Comparison of ENCODE assay signal across 8 mouse cellular contexts in the genomic region with DNA sequence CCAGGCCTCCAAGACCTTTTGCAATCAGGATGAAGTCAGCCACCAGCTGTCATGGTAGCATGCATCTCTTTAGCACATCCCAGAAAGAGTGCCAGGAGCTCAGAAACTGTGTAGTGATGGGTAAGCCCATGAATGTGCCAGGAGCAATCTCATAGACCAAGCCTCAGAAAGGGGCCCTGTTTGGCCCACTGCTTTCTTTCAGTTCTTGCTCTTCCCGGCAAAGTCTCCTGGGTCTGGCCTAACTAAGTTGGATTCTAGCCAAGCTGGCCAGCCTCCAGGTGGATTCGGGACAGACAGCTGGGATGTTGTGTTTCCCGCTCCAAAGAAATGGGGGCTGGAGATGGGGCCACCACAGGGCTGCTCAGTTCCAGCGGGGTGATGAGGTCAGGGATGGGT. TPM values are rescaled to one million over a fixed set of nuclear protein-coding genes. Genes with fewer than 3 reads are reported as not detected.
A peak's percentile ranks its signal among the peaks of the same experiment; 100 is the strongest.
DNase-seq lines count a peak whose midpoint lies in the region; ATAC-seq and TF ChIP-seq lines count a peak whose summit lies in the region.

No protein-coding gene starts in this region.

- TF ChIP-seq CTCF in left cerebral cortex, adult 2 months (IDR thresholded peaks at IDR 0.05) = no peak

- no peak overlapping the region for H3K4me2 ChIP-seq in neural tube, embryonic 14.5 days (ENCODE audit: low read depth, low read length)

- no peak overlapping the region for H3K4me3 ChIP-seq in left cerebral cortex, adult 2 months
- no peak overlapping the region for H3K4me3 ChIP-seq in neural tube, embryonic 14.5 days (ENCODE audit: low read depth, low read length)

- H3K4me1 ChIP-seq in neural tube, embryonic 14.5 days (ENCODE audit: control insufficient read depth, insufficient read depth, low read length) = 0 out of 2 replicates have a peak, but pooled peaks cover 4% of the 10 kb centered on the region

- no peaks in the 10 kb centered on the region for H3K27me3 ChIP-seq in neural tube, embryonic 14.5 days (ENCODE audit: control insufficient read depth, insufficient read depth, low read length)

- intact Hi-C loops in left cerebral cortex, postnatal 4 days (cut with DNase I) = no loop called here
- intact Hi-C loops in left cerebral cortex, adult 2 months (cut with DNase I) = no loop called here

- no peak overlapping the region for H3K27ac ChIP-seq in left cerebral cortex, adult 2 months
- H3K27ac ChIP-seq in neural tube, embryonic 14.5 days (ENCODE audit: low read depth, low read length) = no peak overlapping the region

- H3K9ac ChIP-seq in neural tube, embryonic 14.5 days (replicated peaks; ENCODE audit: low read depth, low read length) = no peak overlapping the region

- no peaks in the 10 kb centered on the region for H3K9me3 ChIP-seq in neural tube, embryonic 14.5 days (ENCODE audit: control insufficient read depth, low read length)

- 51% methylated on average over 4 of the region's 4 CpGs for WGBS in neural tube, embryonic 14.5 days

- peak; percentile 57; the same call in 1 of the 2 replicates for ATAC-seq in neural tube, embryonic 14.5 days (ENCODE audit: low read depth)
- no peak for ATAC-seq in erythroid progenitor cell, adult 5-6 weeks (replicated peaks; ENCODE audit: low FRiP score, poor library complexity, severe bottlenecking)

- peak; percentile 96 for DNase-seq in left cerebral cortex, postnatal 4 days
- no peak for DNase-seq in left cerebral cortex, adult 2 months (ENCODE audit: extremely low spot score in 1 of 2, low spot score in 2 of 2)
- peak; percentile 69 for DNase-seq in adrenal gland, postnatal 25 days
- DNase-seq in heart, adult 9 months (ENCODE audit: low spot score in 2 of 2) = peak; percentile 90 to 94
- peak; percentile 75 to 90 for DNase-seq in kidney, postnatal 36 days
- no peak for DNase-seq in T-cell, adult 2 months (ENCODE audit: low spot score)

- H3K36me3 ChIP-seq in neural tube, embryonic 14.5 days (ENCODE audit: control insufficient read depth, insufficient read depth, low read length) = no peaks in the 10 kb centered on the region

RNA-seq across cellular contexts. Expression of a gene that starts 17.0 kb away (rescaled TPM):
- total RNA-seq in left cerebral cortex, postnatal 4 days (2021) = 1 to 10 TPM; 5.1 to 6.4 TPM
- total RNA-seq in left cerebral cortex, adult 2 months (2021) = 1 to 10 TPM; 2.6 TPM
- total RNA-seq in adrenal gland, postnatal 25 days (2021) = 1.4 and 1.8 TPM in 2 replicates
- polyA plus RNA-seq in neural tube, embryonic 14.5 days (2014; fragmentation: Nextera tagmentation; extraction: Ambion mirVana) = 7.9 and 8.9 TPM in 2 replicates
- not detected in 2 replicates for total RNA-seq in erythroid progenitor cell, adult 5-6 weeks (2015; ENCODE audit: low replicate concordance)
- 0.39 TPM in 1 of 2 replicates, not detected in the other for total RNA-seq in erythroid progenitor cell, adult 5-6 weeks (2017; ENCODE audit: low replicate concordance)

RNA-seq across cellular contexts. Expression of a gene that starts 24.7 kb away (rescaled TPM):
- total RNA-seq in left cerebral cortex, postnatal 4 days (2021) = 10 to 100 TPM; 63.5 to 67.2 TPM
- total RNA-seq in left cerebral cortex, adult 2 months (2021) = 10 to 100 TPM; 58.5 to 74.0 TPM
- 68.0 and 83.9 TPM in 2 replicates for total RNA-seq in adrenal gland, postnatal 25 days (2021)
- polyA plus RNA-seq in neural tube, embryonic 14.5 days (2014; fragmentation: Nextera tagmentation; extraction: Ambion mirVana) = 76.8 and 76.9 TPM in 2 replicates
- total RNA-seq in erythroid progenitor cell, adult 5-6 weeks (2015; ENCODE audit: low replicate concordance) = 10.9 and 12.3 TPM in 2 replicates
- 30.0 and 48.4 TPM in 2 replicates for total RNA-seq in erythroid progenitor cell, adult 5-6 weeks (2017; ENCODE audit: low replicate concordance)

RNA-seq across cellular contexts. Expression of a gene that starts 43.6 kb away (rescaled TPM):
- total RNA-seq in left cerebral cortex, postnatal 4 days (2021) = 10 to 100 TPM; 41.2 to 44.1 TPM
- total RNA-seq in left cerebral cortex, adult 2 months (2021) = 10 to 100 TPM; 33.9 to 38.6 TPM
- total RNA-seq in adrenal gland, postnatal 25 days (2021) = 1.0 and 1.1 TPM in 2 replicates
- 22.1 and 28.3 TPM in 2 replicates for polyA plus RNA-seq in neural tube, embryonic 14.5 days (2014; fragmentation: Nextera tagmentation; extraction: Ambion mirVana)
- not detected in 2 replicates for total RNA-seq in erythroid progenitor cell, adult 5-6 weeks (2015; ENCODE audit: low replicate concordance)
- not detected in 2 replicates for total RNA-seq in erythroid progenitor cell, adult 5-6 weeks (2017; ENCODE audit: low replicate concordance)

Comparison
In these comparisons a context has a peak if more than half of its experiments do, and no peak if none do; other contexts are left out.
1. DNase-seq: peak in left cerebral cortex, postnatal 4 days (single experiment), adrenal gland, postnatal 25 days (single experiment), heart, adult 9 months (2 of 2) and kidney, postnatal 36 days (2 of 2); none in left cerebral cortex, adult 2 months (0 of 2) and T-cell, adult 2 months (single experiment).
2. RNA of a gene that starts 43.6 kb away (total RNA-seq): 41.2 to 44.1 TPM in left cerebral cortex, postnatal 4 days and 33.9 to 38.6 TPM in left cerebral cortex, adult 2 months; 1.0 to 1.1 TPM in adrenal gland, postnatal 25 days and not detected in erythroid progenitor cell, adult 5-6 weeks; every median in the first group is over 10 times any median in the second.